Mouse (Mus musculus) heart, embryonic 12.5 days (tissue): ENCODE data around the gene Trim14. TPM values are rescaled to one million over a fixed set of nuclear protein-coding genes. Genes with fewer than 3 reads are reported as not detected.

Source experiments
- ATAC-seq: fragments of 200-750 bp; cut with Nextera tagmentation; 2 replicates; pipeline ENCODE4 v1.8.0; 2017; ENCODE audit warnings: moderate TSS enrichment, moderate library complexity; ENCODE audit not compliant: insufficient number of reproducible peaks, low FRiP score
- H3K27ac ChIP-seq: fragments of 300-500 bp; sonication (generic); 2 replicates; pipeline ENCODE4 v1.5.1; 2016; ENCODE audit warnings: mild to moderate bottlenecking, moderate library complexity; ENCODE audit not compliant: poor library complexity, severe bottlenecking
- H3K27me3 ChIP-seq: fragments of 300-500 bp; sonication (generic); replicated peaks from 2 replicates; pipeline ENCODE4 v1.6.1; 2016; ENCODE audit warnings: mild to moderate bottlenecking, moderate library complexity
- H3K36me3 ChIP-seq: fragments of 300-500 bp; sonication (generic); 2 replicates; pipeline ENCODE4 v1.6.1; 2016; ENCODE audit warnings: mild to moderate bottlenecking, moderate library complexity
- H3K4me1 ChIP-seq: fragments of 300-500 bp; sonication (generic); replicated peaks from 2 replicates; pipeline ENCODE4 v1.6.1; 2016; ENCODE audit warnings: mild to moderate bottlenecking
- H3K4me2 ChIP-seq: fragments of 300-500 bp; sonication (generic); 2 replicates; pipeline ENCODE4 v1.6.1; 2016; ENCODE audit warnings: mild to moderate bottlenecking, moderate library complexity
- H3K4me3 ChIP-seq: fragments of 300-500 bp; sonication (generic); 2 replicates; pipeline ENCODE4 v1.5.1; 2016; ENCODE audit warnings: mild to moderate bottlenecking
- H3K9ac ChIP-seq: fragments of 300-500 bp; sonication (generic); 2 replicates; pipeline ENCODE4 v1.6.1; 2016; ENCODE audit warnings: mild to moderate bottlenecking, moderate library complexity
- H3K9me3 ChIP-seq: fragments of 300-500 bp; sonication (generic); replicated peaks from 2 replicates; pipeline ENCODE4 v1.6.1; 2016; ENCODE audit warnings: mild to moderate bottlenecking, moderate library complexity
- WGBS: fragments of 180-500 bp; shearing (Covaris S2); methylation state at CpG from one replicate; pipeline ENCODE4 v1.1.7; 2016; 5-methylcytosine and 5-hydroxymethylcytosine counted together
- polyA plus RNA-seq: library from polyadenylated mRNA; unstranded; fragments of >200 nt; fragmentation: Nextera tagmentation; extraction: Ambion mirVana; gene quantifications from 2 replicates; pipeline ENCODE4 v1.2.1, GENCODE M21; 2016

Trim14 gene
- polyA plus RNA-seq, 1 experiment from 2014 or later: 0.78 TPM

DNA sequence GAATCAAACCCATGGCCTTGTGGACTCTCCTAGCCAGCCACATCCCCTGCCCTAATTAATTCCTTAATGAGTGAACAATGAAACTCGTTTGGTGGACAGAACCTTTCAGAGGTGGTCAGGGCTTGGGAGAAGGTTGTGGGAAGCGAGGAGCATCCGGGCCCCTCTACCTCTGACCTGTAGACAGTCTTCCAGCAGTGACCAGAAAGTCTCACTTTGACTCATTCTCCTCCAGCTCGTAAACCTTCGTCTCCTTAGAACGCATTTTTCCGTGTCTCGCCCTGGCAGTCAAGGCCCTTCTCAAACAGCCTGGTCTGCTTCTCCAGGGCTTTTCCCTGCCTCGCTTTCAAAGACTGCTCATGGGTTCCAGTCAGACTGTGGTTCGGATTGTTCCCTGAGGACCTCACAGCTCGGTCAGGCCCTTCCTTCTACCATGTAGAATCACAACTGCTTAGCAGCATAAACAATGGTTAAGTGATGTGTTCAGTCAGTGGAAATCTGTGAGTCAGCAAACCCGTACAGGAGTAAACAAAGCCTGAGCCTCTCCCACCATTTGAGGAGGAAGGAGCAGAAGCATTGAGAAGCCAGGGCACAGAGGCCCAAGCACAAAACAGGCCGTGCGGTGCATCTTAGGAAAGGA is 24.2 kb upstream of the Trim14 start:
- no peaks in the 10 kb centered on the region for H3K9me3 ChIP-seq
- H3K4me3 ChIP-seq: no peak overlapping the region
- peaks cover 11% of the 10 kb centered on the region; the same call in 1 of the 2 replicates for H3K27me3 ChIP-seq
- H3K4me1 ChIP-seq: 0 out of 2 replicates have a peak, but pooled peaks cover 3% of the 10 kb centered on the region
- ATAC-seq: no peak
- H3K4me2 ChIP-seq: no peak overlapping the region
- H3K36me3 ChIP-seq: no peaks in the 10 kb centered on the region
- no peak overlapping the region for H3K9ac ChIP-seq
- 77% methylated on average over 14 of the region's 14 CpGs for WGBS
- no peak overlapping the region for H3K27ac ChIP-seq

DNA sequence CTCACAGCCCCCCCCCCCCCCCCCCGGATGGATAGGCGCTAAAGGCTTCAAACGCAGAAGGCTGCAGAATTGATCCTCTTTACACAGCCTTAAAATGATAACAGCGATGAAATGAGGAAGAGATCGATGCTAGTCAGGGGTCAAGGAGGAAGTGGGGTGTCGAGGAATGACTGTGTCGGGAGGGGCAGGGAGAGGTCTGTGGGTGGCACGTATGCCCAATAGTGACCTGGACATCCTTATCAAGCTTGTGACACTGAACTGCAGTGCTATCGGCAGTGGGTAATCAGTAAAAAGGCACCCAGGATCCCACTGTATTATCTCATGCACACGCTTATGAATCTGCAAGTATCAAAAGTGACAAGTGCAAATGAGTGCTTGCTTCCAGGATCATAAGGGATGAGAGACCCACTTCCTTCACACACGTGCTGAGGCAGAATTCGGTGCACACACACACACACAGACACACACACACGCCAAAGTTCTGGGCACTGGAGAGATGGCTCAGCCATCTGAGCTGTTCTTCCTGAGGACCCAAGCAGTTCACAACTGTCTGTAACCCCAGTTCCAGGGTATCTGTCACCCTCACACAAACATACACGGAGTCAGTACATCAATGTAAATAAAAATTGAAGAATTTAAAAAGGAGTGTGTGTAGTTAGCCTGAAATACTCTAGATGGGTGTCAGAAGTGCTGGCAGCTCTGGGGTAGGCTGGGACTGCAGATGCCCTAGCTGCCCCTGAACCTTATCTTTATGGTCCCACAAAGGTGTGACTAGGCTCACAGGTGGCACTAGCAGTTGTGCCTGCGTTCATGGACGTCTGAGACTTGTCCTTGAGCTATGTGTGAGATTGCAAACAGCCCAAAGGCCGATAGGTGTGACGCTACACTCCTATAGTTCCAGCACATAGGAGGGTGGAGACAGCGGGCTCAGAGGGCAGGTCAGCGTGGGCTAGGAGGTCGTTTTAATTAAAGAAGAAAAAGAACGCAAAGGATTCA is 23.0 kb upstream of the Trim14 start:
- H3K27ac ChIP-seq: no peak overlapping the region
- H3K9ac ChIP-seq: no peak overlapping the region
- H3K4me1 ChIP-seq: peaks cover 3% of the 10 kb centered on the region; the same call in 1 of the 2 replicates
- no peak for ATAC-seq
- H3K36me3 ChIP-seq: no peaks in the 10 kb centered on the region
- no peak overlapping the region for H3K4me2 ChIP-seq
- no peaks in the 10 kb centered on the region for H3K9me3 ChIP-seq
- no peak overlapping the region for H3K4me3 ChIP-seq
- peaks cover 11% of the 10 kb centered on the region; the same call in 1 of the 2 replicates for H3K27me3 ChIP-seq
- 61% methylated on average over 22 of the region's 22 CpGs for WGBS

DNA sequence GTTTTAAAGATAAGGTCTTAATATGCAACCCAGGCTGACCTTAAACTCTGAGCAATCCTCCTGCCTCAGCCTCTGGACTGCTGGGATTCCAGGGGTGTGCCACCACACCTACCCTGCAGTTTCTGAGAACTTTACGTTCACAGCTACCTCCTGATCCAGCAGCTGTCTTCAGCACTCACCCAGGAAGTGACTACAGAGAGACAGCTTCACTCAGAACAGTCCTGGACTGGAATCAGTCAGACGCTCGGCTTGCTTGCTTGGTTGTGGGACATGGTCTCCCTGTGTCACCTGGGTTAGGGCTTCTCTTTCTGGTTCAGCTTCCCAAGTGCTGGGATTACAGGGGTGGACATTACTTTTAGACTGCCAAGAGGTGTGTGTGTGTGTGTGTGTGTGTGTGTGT is 21.0 kb upstream of the Trim14 start:
- no peaks in the 10 kb centered on the region for H3K36me3 ChIP-seq
- peaks cover 6% of the 10 kb centered on the region; the same call in 1 of the 2 replicates for H3K4me1 ChIP-seq
- H3K4me3 ChIP-seq: no peak overlapping the region
- ATAC-seq: no peak
- 71% methylated on average over 3 of the region's 3 CpGs for WGBS
- no peaks in the 10 kb centered on the region for H3K9me3 ChIP-seq
- H3K4me2 ChIP-seq: no peak overlapping the region
- no peak overlapping the region for H3K9ac ChIP-seq
- H3K27ac ChIP-seq: no peak overlapping the region
- peaks cover 8% of the 10 kb centered on the region; the same call in 1 of the 2 replicates for H3K27me3 ChIP-seq

DNA sequence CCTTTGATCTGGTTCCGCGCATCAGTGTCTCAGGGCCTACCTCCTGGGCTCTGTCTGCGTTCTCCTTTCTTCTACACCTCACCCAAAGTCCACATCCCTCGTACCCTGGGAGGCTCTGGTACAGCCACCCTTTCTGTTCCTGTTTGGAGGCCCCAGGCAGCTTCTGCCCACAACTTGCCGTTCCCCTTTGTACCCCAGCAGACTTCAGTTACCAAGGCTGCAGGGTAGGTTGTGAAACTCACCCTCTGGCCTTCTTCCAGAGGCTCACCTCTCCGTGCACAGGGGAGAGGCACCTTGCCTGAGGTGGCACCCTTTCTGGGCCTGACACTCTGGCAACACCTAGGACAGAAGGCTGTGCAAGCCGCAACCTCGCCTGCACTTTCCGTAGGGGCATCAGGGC is 19.8 kb upstream of the Trim14 start:
- Histone ChIP-seq H3K4me3 (no peak overlapping the region), H3K9me3 (no peaks in the 10 kb centered on the region; the same call in 1 of the 2 replicates), H3K27me3 (peaks cover 8% of the 10 kb centered on the region; the same call in 1 of the 2 replicates), H3K36me3 (no peaks in the 10 kb centered on the region), H3K4me2 (no peak overlapping the region), H3K9ac (no peak overlapping the region), H3K4me1 (peaks cover 6% of the 10 kb centered on the region; the same call in 1 of the 2 replicates), H3K27ac (no peak overlapping the region)
- 83% methylated on average over 9 of the region's 9 CpGs for WGBS
- ATAC-seq: no peak

DNA sequence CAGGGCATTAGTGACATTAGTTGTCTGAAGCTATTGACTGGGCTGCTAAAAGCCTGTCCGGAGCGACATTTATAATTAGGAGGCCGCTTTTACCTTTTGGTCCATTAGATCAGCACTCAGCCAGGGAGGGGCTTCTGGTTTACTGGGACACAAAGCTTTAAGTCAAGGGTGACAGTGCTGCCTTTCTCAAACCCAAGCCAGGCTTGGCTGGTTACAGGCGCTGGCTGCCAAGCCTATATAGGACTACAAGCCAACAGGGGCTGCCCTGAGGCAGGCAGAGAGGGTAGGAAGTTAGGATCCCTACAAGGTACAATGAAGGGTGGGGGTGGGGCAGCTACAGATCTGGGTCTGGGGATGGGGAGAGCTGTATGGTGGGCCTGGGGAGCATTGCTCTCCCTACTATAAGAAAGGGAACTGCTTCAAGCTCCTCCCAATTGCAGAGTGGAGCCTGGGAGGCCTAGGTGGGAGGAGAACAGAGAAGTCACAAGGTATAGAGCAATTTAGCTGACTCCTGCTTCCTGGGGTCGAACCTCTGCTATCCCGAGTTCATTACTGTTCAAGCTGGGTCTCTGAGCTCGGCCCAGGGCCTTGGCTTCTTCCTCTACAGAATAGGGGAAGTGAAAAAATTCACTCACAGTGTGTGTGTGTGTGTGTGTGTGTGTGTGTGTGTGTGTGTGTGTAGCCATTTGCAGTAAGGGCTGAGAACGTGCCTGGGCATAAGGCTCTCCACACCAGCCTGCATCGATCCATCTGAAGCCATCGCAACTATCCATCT is 18.5 kb upstream of the Trim14 start:
- no peak overlapping the region for H3K27ac ChIP-seq
- no peak overlapping the region for H3K4me2 ChIP-seq
- no peak overlapping the region for H3K4me3 ChIP-seq
- no peaks in the 10 kb centered on the region; the same call in 1 of the 2 replicates for H3K9me3 ChIP-seq
- H3K27me3 ChIP-seq: peaks cover 8% of the 10 kb centered on the region; the same call in 1 of the 2 replicates
- WGBS: 72% methylated on average over 10 of the region's 10 CpGs
- H3K4me1 ChIP-seq: peaks cover 6% of the 10 kb centered on the region; the same call in 1 of the 2 replicates
- no peak for ATAC-seq
- no peaks in the 10 kb centered on the region for H3K36me3 ChIP-seq
- no peak overlapping the region for H3K9ac ChIP-seq

DNA sequence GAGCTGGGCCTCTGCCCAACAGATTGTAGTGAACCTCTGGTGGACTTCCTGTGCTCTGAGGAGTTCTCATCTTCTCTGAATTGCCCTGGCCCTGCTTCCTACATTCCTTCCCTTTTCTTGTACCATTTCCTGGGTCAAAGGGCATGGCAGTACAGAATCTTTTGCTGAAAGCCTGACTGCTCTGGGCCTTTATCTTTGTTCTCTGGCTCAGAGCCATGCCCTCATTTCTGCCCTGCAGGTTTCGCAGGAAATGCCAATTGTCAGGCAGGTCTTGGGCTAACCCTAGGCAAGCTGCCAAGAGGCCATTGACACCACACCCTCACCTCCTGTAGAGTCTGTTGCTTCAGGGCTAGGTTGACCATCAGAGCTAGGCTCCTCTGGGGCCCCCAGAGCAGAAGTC is 17.9 kb upstream of the Trim14 start:
- no peaks in the 10 kb centered on the region for H3K36me3 ChIP-seq
- peaks cover 14% of the 10 kb centered on the region; the same call in 1 of the 2 replicates for H3K27me3 ChIP-seq
- ATAC-seq: no peak
- peak overlapping the region; percentile 23; the same call in 1 of the 2 replicates for H3K27ac ChIP-seq
- peaks cover 6% of the 10 kb centered on the region; the same call in 1 of the 2 replicates for H3K4me1 ChIP-seq
- no peaks in the 10 kb centered on the region; the same call in 1 of the 2 replicates for H3K9me3 ChIP-seq
- H3K4me3 ChIP-seq: no peak overlapping the region
- 44% methylated on average over 1 of the region's 1 CpGs for WGBS
- H3K9ac ChIP-seq: no peak overlapping the region
- H3K4me2 ChIP-seq: no peak overlapping the region

DNA sequence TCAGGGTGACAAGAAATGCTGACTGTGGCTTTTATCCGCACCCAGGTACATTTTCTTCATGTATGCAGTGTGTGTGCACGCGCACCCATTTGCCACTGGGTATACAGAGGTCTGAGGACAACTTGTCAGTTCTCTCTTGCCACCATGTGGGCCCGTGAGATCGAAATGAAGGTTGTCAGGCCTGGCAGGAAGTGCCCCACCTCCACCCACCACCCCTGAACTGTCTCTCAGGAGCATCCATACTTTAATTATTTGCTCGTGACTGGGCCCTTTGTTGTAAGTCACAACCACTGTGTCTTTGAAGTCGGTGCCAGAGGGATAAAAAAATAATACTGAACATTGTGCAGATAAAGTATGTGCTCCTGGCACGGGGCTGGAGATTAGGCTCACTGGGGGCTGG is 14.5 kb upstream of the Trim14 start:
- Histone ChIP-seq H3K27ac (no peak overlapping the region), H3K36me3 (no peaks in the 10 kb centered on the region), H3K4me1 (peaks cover 6% of the 10 kb centered on the region; the same call in 1 of the 2 replicates), H3K4me3 (no peak overlapping the region), H3K4me2 (no peak overlapping the region), H3K9ac (no peak overlapping the region), H3K27me3 (peaks cover 27% of the 10 kb centered on the region), H3K9me3 (no peaks in the 10 kb centered on the region; the same call in 1 of the 2 replicates)
- WGBS: 64% methylated on average over 8 of the region's 8 CpGs
- ATAC-seq: no peak

DNA sequence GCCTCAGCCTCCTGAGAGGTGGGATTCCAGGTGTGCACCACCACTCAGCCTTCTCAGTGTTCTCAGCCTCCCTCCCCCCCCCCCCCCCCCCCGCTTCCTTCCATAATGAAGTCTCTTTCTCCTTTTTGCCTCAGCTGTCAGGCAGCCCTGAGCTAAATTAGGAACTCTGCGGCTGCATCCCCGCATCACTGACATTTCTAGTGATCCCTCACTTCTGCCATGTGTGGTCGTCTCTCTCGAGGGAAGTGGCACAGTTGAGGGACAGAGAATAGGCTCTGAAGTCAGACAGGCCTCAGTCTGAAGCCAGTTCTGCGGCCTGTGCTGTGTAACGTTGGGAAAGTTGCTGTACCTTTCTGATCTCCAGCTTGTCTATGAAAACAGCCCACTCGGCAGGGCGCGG is 14.0 kb upstream of the Trim14 start:
- no peak overlapping the region for H3K4me2 ChIP-seq
- no peak for ATAC-seq
- peaks cover 31% of the 10 kb centered on the region for H3K27me3 ChIP-seq

DNA sequence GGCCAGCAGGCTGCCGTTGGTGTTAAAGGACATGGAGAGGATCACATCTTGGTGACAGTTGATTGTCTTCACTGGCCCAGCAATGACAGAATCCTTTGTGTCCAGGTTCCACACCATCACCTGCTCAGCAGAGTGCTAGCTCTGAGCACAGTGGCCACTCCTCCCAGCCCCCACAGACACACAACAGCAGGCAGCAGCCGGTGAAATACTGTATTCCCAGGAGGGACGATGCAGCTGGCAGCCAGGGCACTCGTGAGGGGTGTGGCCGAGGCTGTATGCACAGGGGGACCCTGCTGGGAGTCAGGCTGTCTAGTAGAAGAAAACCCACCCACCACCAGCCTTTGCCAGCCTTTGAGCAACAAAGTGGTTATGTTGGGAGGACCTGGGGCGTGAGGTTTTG is 10.8 kb upstream of the Trim14 start:
- H3K4me1 ChIP-seq: no peaks in the 10 kb centered on the region
- ATAC-seq: no peak
- 43% methylated on average over 6 of the region's 6 CpGs for WGBS

More for the DNA sequence above, 14.0 kb upstream of the Trim14 start:
- 65% methylated on average over 9 of the region's 10 CpGs for WGBS
- no peak overlapping the region for H3K27ac ChIP-seq
- H3K4me3 ChIP-seq: no peak overlapping the region
- H3K9me3 ChIP-seq: no peaks in the 10 kb centered on the region; the same call in 1 of the 2 replicates
- H3K4me1 ChIP-seq: peaks cover 6% of the 10 kb centered on the region; the same call in 1 of the 2 replicates
- H3K36me3 ChIP-seq: no peaks in the 10 kb centered on the region
- no peak overlapping the region for H3K9ac ChIP-seq

DNA sequence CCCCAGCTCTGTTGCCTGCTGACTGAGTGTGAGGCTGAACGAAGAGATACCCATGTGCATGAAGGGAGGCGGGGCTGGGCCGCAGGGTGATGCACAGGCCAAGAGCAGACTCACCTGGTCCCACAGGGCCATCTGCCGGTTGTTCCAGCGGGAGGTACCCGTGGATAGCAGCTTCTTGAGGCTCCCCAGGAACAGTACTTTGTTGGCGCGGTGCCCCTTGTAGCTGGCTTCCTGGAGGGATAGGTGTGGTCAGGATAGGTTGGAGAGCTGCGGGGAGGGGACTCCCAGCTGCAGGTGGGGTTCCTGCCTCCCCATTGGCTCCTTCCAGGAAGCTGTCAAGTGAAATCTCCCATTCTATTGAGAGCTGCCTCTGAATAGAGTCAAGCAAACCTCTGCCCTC is 9.6 kb upstream of the Trim14 start:
- ATAC-seq: no peak
- Histone ChIP-seq H3K27me3 (peaks cover 40% of the 10 kb centered on the region), H3K36me3 (no peaks in the 10 kb centered on the region), H3K4me2 (no peak overlapping the region), H3K9ac (no peak overlapping the region), H3K9me3 (no peaks in the 10 kb centered on the region), H3K27ac (no peak overlapping the region), H3K4me1 (no peaks in the 10 kb centered on the region), H3K4me3 (no peak overlapping the region)
- 12% methylated on average over 9 of the region's 9 CpGs for WGBS

More for the DNA sequence above, 10.8 kb upstream of the Trim14 start:
- Histone ChIP-seq H3K27ac (no peak overlapping the region), H3K9me3 (no peaks in the 10 kb centered on the region; the same call in 1 of the 2 replicates), H3K4me2 (no peak overlapping the region), H3K9ac (no peak overlapping the region), H3K27me3 (peaks cover 36% of the 10 kb centered on the region), H3K4me3 (no peak overlapping the region), H3K36me3 (no peaks in the 10 kb centered on the region)
